Mouse (Mus musculus) myocyte (in vitro differentiated cells): ENCODE measurements at regions not wholly inside any gene's neighbourhood (a gene's known extent, or its start where the extent isn't known, plus 50 kb on each side); places are given as distances from the start of the nearest gene placed in this dataset.

Experiments used
- H3K27me3 ChIP-seq: one replicate; pipeline ENCODE4 v1.6.1; 2011; ENCODE audit not compliant: control insufficient read depth, insufficient read depth, insufficient read length
- H3K36me3 ChIP-seq: one replicate; pipeline ENCODE4 v1.6.1; 2011; ENCODE audit not compliant: control insufficient read depth, insufficient read depth
- H3K4me2 ChIP-seq: one replicate; pipeline ENCODE4 v1.6.1; 2011; ENCODE audit warnings: low read depth, control low read depth
- H3K4me3 ChIP-seq: one replicate; pipeline ENCODE4 v1.5.1; 2011; ENCODE audit warnings: mild to moderate bottlenecking, control low read depth, moderate library complexity
- H3K79me2 ChIP-seq: one replicate; pipeline ENCODE4 v1.6.1; 2011; ENCODE audit not compliant: control insufficient read depth, insufficient read depth
- H3ac ChIP-seq: one replicate; pipeline ENCODE4 v1.6.1; 2011; ENCODE audit not compliant: control insufficient read depth, insufficient read length
- CEBPB ChIP-seq: IDR thresholded peaks from 2 replicates; pipeline ENCODE4 v1.6.1; 2011; ENCODE audit warnings: mild to moderate bottlenecking, moderate library complexity; ENCODE audit not compliant: poor library complexity, insufficient read depth, severe bottlenecking
- E2F4 ChIP-seq: IDR thresholded peaks from one replicate; pipeline ENCODE4 v1.6.1; 2011; ENCODE audit warnings: mild to moderate bottlenecking, control low read depth, moderate library complexity; ENCODE audit not compliant: insufficient read depth
- MAX ChIP-seq: IDR thresholded peaks from one replicate; pipeline ENCODE4 v1.6.1; 2011; ENCODE audit warnings: low read depth, mild to moderate bottlenecking, control low read depth
- MYOD1 ChIP-seq, 3 experiments: IDR thresholded peaks; one replicate each; pipeline ENCODE4 v1.6.1; 2011; ENCODE audit warnings: control low read depth in 2 of 3, low read depth in 2 of 3, mild to moderate bottlenecking in 2 of 3, moderate library complexity in 1 of 3; ENCODE audit not compliant: insufficient read length in 2 of 3, control insufficient read depth in 1 of 3
- MYOG ChIP-seq, 3 experiments: IDR thresholded peaks; one replicate each; pipeline ENCODE4 v1.6.1; 2011; ENCODE audit warnings: control low read depth in 2 of 3, low read depth in 2 of 3, mild to moderate bottlenecking in 2 of 3; ENCODE audit not compliant: insufficient read length in 2 of 3, control insufficient read depth in 1 of 3, insufficient read depth in 1 of 3
- POLR2A ChIP-seq: IDR thresholded peaks from one replicate; pipeline ENCODE4 v1.6.1; 2011; ENCODE audit warnings: low read depth, mild to moderate bottlenecking, control low read depth, moderate library complexity; ENCODE audit not compliant: insufficient read length
- POLR2AphosphoS2 ChIP-seq: IDR thresholded peaks from one replicate; pipeline ENCODE4 v1.6.1; 2011; ENCODE audit warnings: low read depth, control low read depth; ENCODE audit not compliant: insufficient read length
- REST ChIP-seq: IDR thresholded peaks from one replicate; pipeline ENCODE4 v1.6.1; 2011; ENCODE audit warnings: mild to moderate bottlenecking, control low read depth, moderate library complexity; ENCODE audit not compliant: insufficient read depth, insufficient read length
- SRF ChIP-seq: IDR thresholded peaks from one replicate; pipeline ENCODE4 v1.6.1; 2011; ENCODE audit warnings: low read depth; ENCODE audit not compliant: control insufficient read depth, insufficient read length
- TCF12 ChIP-seq: IDR thresholded peaks from one replicate; pipeline ENCODE4 v1.6.1; 2011; ENCODE audit warnings: mild to moderate bottlenecking, control low read depth; ENCODE audit not compliant: poor library complexity, insufficient read depth, severe bottlenecking
- TCF3 ChIP-seq: IDR thresholded peaks from one replicate; pipeline ENCODE4 v1.6.1; 2011; ENCODE audit warnings: low read depth, control low read depth; ENCODE audit not compliant: insufficient read length
- USF1 ChIP-seq: IDR thresholded peaks from one replicate; pipeline ENCODE4 v1.6.1; 2011; ENCODE audit warnings: low read depth, mild to moderate bottlenecking, control low read depth, moderate library complexity

DNA sequence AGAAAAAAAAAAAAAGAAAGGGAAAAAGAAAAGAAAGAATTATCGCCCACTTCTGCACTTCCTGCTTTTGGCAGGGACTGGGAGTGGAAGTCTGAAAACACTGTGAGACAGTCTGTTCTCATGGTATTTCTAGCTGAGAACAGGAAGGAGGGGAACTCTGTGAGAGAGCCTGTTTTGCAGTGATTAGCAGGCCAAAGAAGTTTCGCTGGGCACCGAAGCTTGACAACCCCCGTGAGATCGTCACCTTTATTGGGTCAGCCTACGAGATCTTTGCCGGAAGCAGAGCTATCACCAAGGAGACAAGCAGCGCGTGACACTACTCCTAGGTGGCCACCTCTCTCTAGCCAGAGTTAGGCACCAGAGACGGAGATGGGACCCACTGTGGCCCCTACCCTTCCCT lies 78.2 kb upstream of the Atxn1 start:
- TF ChIP-seq CEBPB (no peak), POLR2A (no peak), REST (no peak), POLR2AphosphoS2 (no peak), E2F4 (no peak), MYOD1 (IDR thresholded peaks at IDR 0.05; ENCODE audit: control insufficient read depth in 1 of 3, insufficient read length in 2 of 3, low read depth in 2 of 3) (no peak), MYOG (IDR thresholded peaks at IDR 0.05; ENCODE audit: control insufficient read depth in 1 of 3, insufficient read depth in 1 of 3, insufficient read length in 2 of 3, low read depth in 2 of 3) (no peak), TCF12 (no peak), SRF (no peak), TCF3 (no peak), USF1 (no peak), MAX (no peak)
- Histone ChIP-seq H3K27me3 (no peaks in the 10 kb centered on the region), H3K4me3 (no peak overlapping the region), H3K36me3 (no peaks in the 10 kb centered on the region), H3K4me2 (no peak overlapping the region), H3K79me2 (no peaks in the 10 kb centered on the region), H3ac (no peak overlapping the region)

DNA sequence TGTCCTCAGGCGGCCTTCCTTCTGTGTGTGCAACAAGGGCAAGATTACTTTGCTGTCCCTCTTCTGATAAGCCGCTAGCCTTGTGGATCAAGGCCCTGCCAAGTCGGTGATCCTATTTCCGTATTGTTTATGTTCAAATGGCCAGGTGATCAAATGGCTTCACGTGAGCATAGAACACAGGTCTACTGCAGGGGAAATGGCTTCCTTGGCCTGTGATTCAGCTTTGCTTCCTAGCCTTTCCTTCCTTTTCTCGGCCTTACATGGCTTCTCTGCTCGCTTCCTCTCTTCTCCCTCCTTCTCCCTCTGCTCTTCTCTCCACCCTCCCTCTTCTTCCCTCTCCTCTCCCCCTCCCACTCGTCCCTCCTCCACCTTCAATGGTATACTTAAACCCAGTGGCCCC lies 77.4 kb upstream of the Atxn1 start:
- Histone ChIP-seq H3K79me2 (no peaks in the 10 kb centered on the region), H3K27me3 (no peaks in the 10 kb centered on the region), H3K4me3 (no peak overlapping the region), H3ac (no peak overlapping the region), H3K36me3 (no peaks in the 10 kb centered on the region), H3K4me2 (no peak overlapping the region)
- no peak for TF ChIP-seq TCF3
- TF ChIP-seq POLR2AphosphoS2, result no peak
- TF ChIP-seq REST, result no peak
- TF ChIP-seq MAX, result no peak

DNA sequence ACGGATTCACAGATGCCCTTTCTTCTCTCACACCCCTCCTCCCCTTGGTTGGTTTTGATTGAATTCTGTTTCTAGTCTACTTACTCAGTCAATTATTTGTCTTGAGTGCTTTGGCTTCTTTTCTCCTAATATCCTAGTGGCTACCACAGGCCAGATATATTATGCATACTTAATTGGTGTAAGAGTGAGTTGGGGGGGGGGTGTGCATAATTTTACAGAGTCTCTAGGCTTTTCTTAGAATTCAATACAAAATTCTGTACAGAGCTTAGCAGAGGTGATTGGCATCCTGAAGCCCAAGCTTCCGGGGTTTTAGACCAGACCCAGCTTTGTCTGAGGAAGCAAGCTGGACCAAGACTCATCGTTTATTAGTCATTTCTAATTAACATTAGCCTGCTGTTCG lies 76.7 kb upstream of the Atxn1 start:
- Histone ChIP-seq H3K79me2 (no peaks in the 10 kb centered on the region), H3K4me3 (no peak overlapping the region), H3K36me3 (no peaks in the 10 kb centered on the region), H3K4me2 (no peak overlapping the region), H3ac (no peak overlapping the region), H3K27me3 (no peaks in the 10 kb centered on the region)
- TF ChIP-seq E2F4 (no peak), USF1 (no peak), REST (no peak), MYOG (IDR thresholded peaks at IDR 0.05; ENCODE audit: control insufficient read depth in 1 of 3, insufficient read depth in 1 of 3, insufficient read length in 2 of 3, low read depth in 2 of 3) (no peak), TCF12 (no peak), MAX (no peak), SRF (no peak), POLR2AphosphoS2 (no peak), CEBPB (no peak), POLR2A (no peak), TCF3 (no peak), MYOD1 (IDR thresholded peaks at IDR 0.05; ENCODE audit: control insufficient read depth in 1 of 3, insufficient read length in 2 of 3, low read depth in 2 of 3) (no peak)

DNA sequence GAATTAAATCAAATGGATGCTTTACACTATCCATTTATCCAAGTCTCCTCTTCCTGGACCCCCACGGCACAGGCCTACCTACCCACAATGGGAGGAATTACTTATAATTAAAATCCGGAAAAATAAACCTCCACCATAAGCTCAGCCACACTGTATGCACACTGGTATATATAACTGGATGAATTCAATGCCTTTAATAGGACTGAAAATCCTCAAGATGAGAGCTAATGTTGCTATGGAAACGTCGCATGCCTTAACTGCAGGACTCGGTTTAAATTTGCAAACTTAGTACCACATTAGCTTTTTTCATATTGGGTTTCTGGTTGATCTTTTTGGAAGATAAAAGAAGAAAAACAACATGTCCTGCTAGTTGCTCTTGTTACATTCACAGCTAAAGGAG lies 75.3 kb upstream of the Atxn1 start:
- no peak overlapping the region for H3ac ChIP-seq
- H3K36me3 ChIP-seq, result no peaks in the 10 kb centered on the region
- no peaks in the 10 kb centered on the region for H3K79me2 ChIP-seq
- TF ChIP-seq TCF3, result no peak
- TF ChIP-seq POLR2AphosphoS2, result no peak
- TF ChIP-seq TCF12, result no peak
- no peak for TF ChIP-seq MYOG (IDR thresholded peaks at IDR 0.05; ENCODE audit: control insufficient read depth in 1 of 3, insufficient read depth in 1 of 3, insufficient read length in 2 of 3, low read depth in 2 of 3)
- H3K4me3 ChIP-seq, result no peak overlapping the region
- no peak overlapping the region for H3K4me2 ChIP-seq
- no peaks in the 10 kb centered on the region for H3K27me3 ChIP-seq

DNA sequence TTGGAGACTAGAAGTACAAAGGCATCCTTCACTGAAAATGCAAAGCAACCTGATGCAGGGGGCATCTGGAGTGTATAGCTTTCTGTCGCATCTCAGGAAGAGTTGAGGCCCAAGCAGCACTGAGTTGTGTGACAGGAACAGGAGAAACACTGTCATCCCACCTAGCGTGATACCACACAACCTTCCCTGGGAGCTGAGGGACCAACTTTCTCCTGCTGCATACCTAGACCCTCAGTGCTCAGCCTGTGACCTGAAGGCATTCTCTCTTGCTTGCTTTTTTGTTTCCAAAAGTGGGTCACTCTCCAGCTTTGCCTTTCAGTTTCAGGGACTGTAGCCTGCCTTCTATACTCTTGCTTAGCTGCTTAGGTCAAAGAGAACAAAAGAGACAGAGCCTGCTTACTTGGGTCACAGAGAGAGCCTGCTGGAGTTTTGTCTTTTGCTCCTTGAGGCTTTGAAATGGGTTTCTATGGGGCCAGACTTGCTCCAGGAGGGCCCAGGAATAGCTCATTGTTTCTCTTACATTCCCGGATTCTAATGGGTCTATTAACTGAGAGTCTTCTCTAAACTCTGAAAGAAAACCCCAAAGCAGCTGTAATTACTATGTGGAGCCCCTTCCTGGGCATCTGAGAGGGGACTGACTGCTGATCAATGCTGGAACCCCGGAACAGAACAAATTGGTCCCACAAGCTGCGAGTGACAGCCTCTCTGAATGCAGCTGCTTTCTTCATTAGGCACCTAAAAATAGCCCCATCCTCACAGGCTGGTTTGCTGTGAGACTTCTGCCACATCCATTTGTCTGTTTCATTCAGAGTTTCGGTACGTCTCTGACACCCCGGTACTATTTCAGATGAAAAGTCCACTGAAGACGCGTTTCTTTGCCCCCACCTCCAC lies 73.9 kb upstream of the Atxn1 start:
- TF ChIP-seq TCF3, result no peak
- no peak for TF ChIP-seq REST
- TF ChIP-seq MYOG (IDR thresholded peaks at IDR 0.05; ENCODE audit: control insufficient read depth in 1 of 3, insufficient read depth in 1 of 3, insufficient read length in 2 of 3, low read depth in 2 of 3), result no peak
- TF ChIP-seq E2F4, result no peak
- TF ChIP-seq CEBPB, result no peak
- no peak for TF ChIP-seq POLR2A
- no peak for TF ChIP-seq MAX
- TF ChIP-seq USF1, result no peak
- TF ChIP-seq SRF, result no peak
- no peak for TF ChIP-seq MYOD1 (IDR thresholded peaks at IDR 0.05; ENCODE audit: control insufficient read depth in 1 of 3, insufficient read length in 2 of 3, low read depth in 2 of 3)
- TF ChIP-seq TCF12, result no peak
- TF ChIP-seq POLR2AphosphoS2, result no peak
- Histone ChIP-seq H3K4me3 (no peak overlapping the region), H3K79me2 (no peaks in the 10 kb centered on the region), H3ac (no peak overlapping the region), H3K4me2 (no peak overlapping the region), H3K27me3 (no peaks in the 10 kb centered on the region), H3K36me3 (no peaks in the 10 kb centered on the region)
